Mouse (Mus musculus) heart, postnatal 0 days (tissue): ENCODE data around the gene Snapc5.

Experiments used
- CTCF ChIP-seq: IDR thresholded peaks from 2 replicates; pipeline ENCODE4 v1.5.1; 2016; ENCODE audit warnings: antibody characterized with exemption, control low read depth, low read depth
- EP300 ChIP-seq: IDR thresholded peaks from 2 replicates; pipeline ENCODE4 v1.6.1; 2016; ENCODE audit warnings: antibody characterized with exemption, low read depth

DNA sequence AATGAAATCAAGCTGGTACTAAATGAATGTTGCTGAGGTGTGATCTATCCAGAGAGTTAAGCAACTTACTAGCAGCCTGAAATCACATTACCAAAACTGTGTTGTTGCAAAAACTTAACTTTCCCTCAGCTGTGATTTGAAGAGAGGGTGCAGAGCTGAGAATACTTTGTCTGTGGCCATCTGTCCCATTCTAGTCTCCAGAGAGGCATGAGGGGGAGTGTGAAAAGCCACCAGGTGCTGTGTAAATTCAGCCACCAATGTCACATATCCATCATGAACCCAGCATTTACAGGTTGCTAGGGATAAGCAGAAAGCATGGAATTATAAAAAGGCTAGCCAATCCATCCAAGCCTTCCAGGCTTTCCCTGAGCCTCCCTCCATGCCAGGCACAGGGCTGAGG is 49.9 kb downstream of the Snapc5 start:
- TF ChIP-seq CTCF (no peak), EP300 (no peak)
